Mouse (Mus musculus): Measurements from ENCODE around the gene Cers6.

DNA sequence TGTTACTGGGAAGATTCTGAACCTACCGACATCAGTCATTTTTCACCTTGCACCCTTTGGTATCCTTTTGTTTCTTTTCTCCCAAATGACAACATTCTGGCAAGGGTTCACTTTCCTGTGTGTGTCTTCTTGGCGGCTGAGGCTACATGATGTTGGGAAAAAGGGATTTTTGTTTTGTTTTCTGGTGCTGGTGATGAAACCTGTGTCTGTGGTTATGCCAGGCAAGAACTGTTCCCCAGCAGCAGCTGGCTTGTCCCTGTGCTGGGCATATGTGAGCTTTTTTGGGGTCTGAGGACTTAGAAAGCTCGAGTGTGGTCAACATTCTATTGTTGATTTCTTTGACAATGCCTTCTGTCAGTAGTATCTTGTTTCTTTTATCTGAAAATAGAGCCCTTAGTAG lies 45.7 kb downstream of the Cers6 start:
- no peak for TF ChIP-seq EP300 (IDR thresholded peaks at IDR 0.05; ENCODE audit: low read depth)
- no peak for TF ChIP-seq CTCF (IDR thresholded peaks at IDR 0.05; ENCODE audit: low read depth)
